Comparison of ENCODE assay signal across 8 mouse cellular contexts in genomic region chrX:99567367-99568164, GRCm38 (mm10).
A peak's percentile ranks its signal among the peaks of the same experiment; 100 is the strongest.
DNase-seq lines count a peak whose midpoint lies in the region; ATAC-seq lines count a peak whose summit lies in the region.

No protein-coding gene starts in this region.

- H3K4me2 ChIP-seq in heart, embryonic 16.5 days (ENCODE audit: low read depth, low read length), result peak overlapping the region; percentile 52
- peak overlapping the region; percentile 38 for H3K4me2 ChIP-seq in hindbrain, embryonic 14.5 days (replicated peaks)
- H3K4me2 ChIP-seq in midbrain, embryonic 14.5 days (ENCODE audit: low read length), result peak overlapping the region; percentile 42

- H3K4me1 ChIP-seq in heart, embryonic 16.5 days (ENCODE audit: control insufficient read depth, insufficient read depth, low read length), result no peaks in the 10 kb centered on the region
- H3K4me1 ChIP-seq in hindbrain, embryonic 14.5 days (replicated peaks; ENCODE audit: control insufficient read depth, insufficient read depth, low read length), result peaks cover 3% of the 10 kb centered on the region; the same call in 1 of the 2 replicates
- peaks cover 7% of the 10 kb centered on the region; the same call in 1 of the 2 replicates for H3K4me1 ChIP-seq in midbrain, embryonic 14.5 days (ENCODE audit: control insufficient read depth, insufficient read depth, low read length)

- peak overlapping the region; percentile 19; the same call in 1 of the 2 replicates for H3K4me3 ChIP-seq in heart, embryonic 16.5 days (ENCODE audit: low read length)
- no peak overlapping the region for H3K4me3 ChIP-seq in hindbrain, embryonic 14.5 days (replicated peaks; ENCODE audit: low read length)
- H3K4me3 ChIP-seq in midbrain, embryonic 14.5 days (replicated peaks; ENCODE audit: low read depth, low read length), result no peak overlapping the region

- WGBS in heart, embryonic 16.5 days, result 23% methylated on average over 26 of the region's 28 CpGs
- 30% methylated on average over 23 of the region's 28 CpGs for WGBS in hindbrain, embryonic 14.5 days
- 29% methylated on average over 28 of the region's 28 CpGs for WGBS in midbrain, embryonic 14.5 days

- ATAC-seq in heart, embryonic 16.5 days (replicated peaks; ENCODE audit: extremely low read depth, insufficient read depth, low FRiP score), result peak; percentile 52
- ATAC-seq in hindbrain, embryonic 14.5 days (ENCODE audit: low FRiP score), result peak; percentile 69
- peak; percentile 72 for ATAC-seq in midbrain, embryonic 14.5 days (ENCODE audit: low FRiP score, low TSS enrichment)
- ATAC-seq in megakaryocyte progenitor cell, adult 5-6 weeks (replicated peaks; ENCODE audit: poor library complexity), result no peak

- H3K9ac ChIP-seq in heart, embryonic 16.5 days (ENCODE audit: low read length), result no peak overlapping the region
- peak overlapping the region; percentile 40; the same call in 1 of the 2 replicates for H3K9ac ChIP-seq in hindbrain, embryonic 14.5 days
- H3K9ac ChIP-seq in midbrain, embryonic 14.5 days (replicated peaks; ENCODE audit: low read length), result no peak overlapping the region; the same call in 1 of the 2 replicates

- H3K27me3 ChIP-seq in heart, embryonic 16.5 days (ENCODE audit: control insufficient read depth, insufficient read depth, low read length), result peaks cover 26% of the 10 kb centered on the region
- H3K27me3 ChIP-seq in hindbrain, embryonic 14.5 days (ENCODE audit: control insufficient read depth, insufficient read depth, low read length), result peaks cover 71% of the 10 kb centered on the region
- H3K27me3 ChIP-seq in midbrain, embryonic 14.5 days (ENCODE audit: control insufficient read depth, insufficient read depth, low read length), result peaks cover 28% of the 10 kb centered on the region; the same call in 1 of the 2 replicates

- no peak overlapping the region for H3K27ac ChIP-seq in heart, embryonic 16.5 days (ENCODE audit: low read length)
- H3K27ac ChIP-seq in hindbrain, embryonic 14.5 days, result peak overlapping the region; percentile 66
- H3K27ac ChIP-seq in midbrain, embryonic 14.5 days (replicated peaks; ENCODE audit: low read depth, low read length), result 0 out of 2 replicates have a peak overlapping the region, but pooled peaks have one; percentile 32

- H3K9me3 ChIP-seq in heart, embryonic 16.5 days (replicated peaks; ENCODE audit: control insufficient read depth, low read length), result no peaks in the 10 kb centered on the region
- no peaks in the 10 kb centered on the region for H3K9me3 ChIP-seq in hindbrain, embryonic 14.5 days (ENCODE audit: control insufficient read depth, low read length)
- H3K9me3 ChIP-seq in midbrain, embryonic 14.5 days (ENCODE audit: control insufficient read depth, low read length), result no peaks in the 10 kb centered on the region

- no peaks in the 10 kb centered on the region for H3K36me3 ChIP-seq in heart, embryonic 16.5 days (ENCODE audit: control insufficient read depth, insufficient read depth)
- H3K36me3 ChIP-seq in hindbrain, embryonic 14.5 days (replicated peaks; ENCODE audit: control insufficient read depth, insufficient read depth), result no peaks in the 10 kb centered on the region
- H3K36me3 ChIP-seq in midbrain, embryonic 14.5 days (ENCODE audit: control insufficient read depth, insufficient read depth, low read length), result no peaks in the 10 kb centered on the region

- no peak for DNase-seq in heart, adult 9 months (ENCODE audit: low spot score in 2 of 2)
- DNase-seq in embryo, embryonic 11 days, result peak; percentile 77
- DNase-seq in hindbrain, embryonic 14.5 days (ENCODE audit: low spot score), result peak; percentile 24
- DNase-seq in midbrain, embryonic 14.5 days, result peak; percentile 64
- no peak for DNase-seq in cerebellum, adult 11 months
- no peak for DNase-seq in gastrocnemius, adult 8-10 months (ENCODE audit: low spot score in 2 of 2)

Comparison
In these comparisons a context has a peak if more than half of its experiments do, and no peak if none do; other contexts are left out.
1. DNase-seq: peak in embryo, embryonic 11 days (single experiment), hindbrain, embryonic 14.5 days (single experiment) and midbrain, embryonic 14.5 days (single experiment); none in heart, adult 9 months (0 of 2), cerebellum, adult 11 months (single experiment) and gastrocnemius, adult 8-10 months (0 of 2).
2. Peak in every context shown above with its lines, with median percentiles within 50 percentile points of each other: H3K4me2 ChIP-seq.